Mouse (Mus musculus): ENCODE measurements at regions not wholly inside any gene's neighbourhood (a gene's known extent, or its start where the extent isn't known, plus 50 kb on each side); places are given as distances from the start of the nearest gene placed in this dataset.
A peak's percentile ranks its signal among the peaks of the same experiment; 100 is the strongest.

DNA sequence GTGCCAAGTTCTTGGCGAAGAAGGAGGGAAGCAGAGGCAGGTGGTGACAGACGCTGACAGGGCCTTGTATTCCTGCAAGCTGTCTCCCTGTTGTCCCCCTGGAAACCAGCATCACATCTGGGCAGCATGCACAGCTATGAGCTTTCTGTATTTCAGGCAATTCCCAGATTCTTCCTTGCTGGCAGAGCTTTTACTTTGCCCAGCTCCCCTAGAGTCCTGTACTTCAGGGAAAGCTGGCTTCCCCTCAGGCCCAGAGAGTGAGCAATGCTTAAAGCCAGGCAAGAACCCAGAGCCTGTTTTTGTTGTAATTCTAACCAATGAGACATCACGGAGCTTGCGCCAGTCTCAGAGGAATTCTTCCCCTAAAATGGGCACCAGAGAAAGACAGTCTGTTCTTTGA lies 238.3 kb upstream of the Gm4791 start:
- no peak for ATAC-seq (replicated peaks in 1 of 2; ENCODE audit: insufficient read depth in 1 of 2, low FRiP score in 2 of 2, low TSS enrichment in 1 of 2, low read depth in 1 of 2, poor library complexity in 2 of 2, severe bottlenecking in 2 of 2)

DNA sequence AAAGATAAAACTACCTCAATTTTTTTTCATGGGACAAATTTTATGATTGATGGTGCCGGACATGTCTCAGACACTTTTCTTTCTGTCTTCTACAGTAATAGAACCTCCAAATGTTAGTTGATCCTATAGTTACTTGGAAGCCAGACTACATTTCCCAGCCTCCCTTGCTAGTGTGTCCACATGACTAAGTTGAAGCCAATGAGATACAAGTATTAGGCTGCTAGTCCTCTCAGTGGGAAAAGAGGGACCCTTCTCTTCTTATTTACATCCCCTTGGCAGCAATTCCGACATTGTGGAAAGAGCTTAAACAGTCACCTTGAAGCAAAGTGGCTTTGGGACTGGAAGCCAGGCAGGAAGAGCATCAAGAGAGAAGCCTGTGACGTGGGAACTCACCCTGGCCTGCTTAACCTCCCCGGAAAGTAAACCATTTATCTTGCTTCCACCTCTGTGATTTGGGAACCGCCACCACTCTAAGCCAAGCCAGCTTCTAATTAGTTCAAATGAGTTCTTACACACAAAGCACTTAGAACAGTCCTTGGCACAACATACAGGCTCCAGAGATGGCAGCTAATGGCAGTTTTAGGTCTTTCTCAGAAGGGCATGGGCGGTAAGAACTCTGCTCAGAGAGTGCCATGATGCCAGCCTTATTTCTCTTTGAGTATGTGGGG lies 241.4 kb upstream of the Gm4791 start:
- ATAC-seq (replicated peaks in 1 of 2; ENCODE audit: insufficient read depth in 1 of 2, low FRiP score in 2 of 2, low TSS enrichment in 1 of 2, low read depth in 1 of 2, poor library complexity in 2 of 2, severe bottlenecking in 2 of 2), result no peak

DNA sequence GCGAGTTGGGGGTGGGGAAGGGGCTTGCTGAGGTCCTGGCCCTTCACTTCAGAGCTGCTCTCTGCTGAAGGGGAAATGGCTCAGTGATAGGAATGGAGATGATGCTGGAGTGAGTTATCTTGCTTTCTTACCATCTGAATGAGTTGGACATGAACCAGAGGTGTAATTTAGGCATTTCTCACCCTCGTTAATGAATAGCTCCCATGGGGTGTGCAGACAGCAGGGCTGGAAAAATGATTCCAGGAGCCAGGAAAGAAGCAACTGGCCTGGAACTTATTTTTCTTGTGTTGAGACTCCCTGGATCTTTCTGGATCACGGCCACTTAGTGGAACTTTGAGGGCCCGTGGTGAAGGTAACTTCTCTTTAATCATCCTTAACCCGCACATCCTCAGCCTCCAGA lies 246.6 kb upstream of the Gm4791 start:
- no peak for ATAC-seq (replicated peaks in 1 of 2; ENCODE audit: insufficient read depth in 1 of 2, low FRiP score in 2 of 2, low TSS enrichment in 1 of 2, low read depth in 1 of 2, poor library complexity in 2 of 2, severe bottlenecking in 2 of 2)

DNA sequence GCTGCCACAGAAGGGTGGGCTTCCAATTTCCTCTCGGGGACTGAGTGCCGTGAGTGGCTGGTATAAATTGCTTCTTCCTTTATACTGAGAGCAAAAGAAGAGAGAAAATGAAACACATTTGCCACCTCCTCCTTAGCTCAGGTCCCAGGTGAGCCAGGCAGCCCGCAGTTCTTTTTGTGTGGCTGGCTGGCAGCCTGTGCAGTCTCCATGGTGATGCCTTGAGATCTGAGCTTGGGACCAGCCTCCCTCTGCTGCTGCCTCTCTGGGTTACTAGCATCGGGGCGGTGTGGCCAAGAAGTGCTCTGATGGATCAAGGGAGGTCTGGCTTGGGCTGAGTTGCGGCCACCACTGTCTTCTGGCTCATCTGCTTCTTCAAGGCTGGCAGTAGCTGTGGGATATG lies 249.1 kb upstream of the Gm4791 start:
- ATAC-seq (replicated peaks in 1 of 2; ENCODE audit: insufficient read depth in 1 of 2, low FRiP score in 2 of 2, low TSS enrichment in 1 of 2, low read depth in 1 of 2, poor library complexity in 2 of 2, severe bottlenecking in 2 of 2), result no peak

DNA sequence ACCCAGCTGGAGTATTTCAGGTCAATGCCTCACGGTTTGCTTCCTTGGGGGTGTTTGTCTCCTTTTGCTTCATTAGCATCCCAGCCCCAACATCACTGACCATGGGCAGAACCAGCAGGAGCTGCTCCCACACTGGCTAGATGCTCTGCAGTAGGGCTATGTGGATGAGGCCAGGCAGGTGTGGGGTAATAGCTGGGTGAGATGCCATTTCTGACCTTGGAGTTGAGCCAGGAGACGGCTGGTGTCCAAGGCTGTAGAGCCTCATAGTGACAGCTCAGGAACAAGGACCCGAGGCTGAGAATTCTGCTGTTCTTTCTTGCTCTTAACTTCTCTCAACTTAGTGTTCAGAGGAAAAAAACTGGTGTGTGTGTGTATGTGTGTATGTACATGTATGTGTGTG lies 252.3 kb upstream of the Gm4791 start:
- no peak for ATAC-seq (replicated peaks in 1 of 2; ENCODE audit: insufficient read depth in 1 of 2, low FRiP score in 2 of 2, low TSS enrichment in 1 of 2, low read depth in 1 of 2, poor library complexity in 2 of 2, severe bottlenecking in 2 of 2)

DNA sequence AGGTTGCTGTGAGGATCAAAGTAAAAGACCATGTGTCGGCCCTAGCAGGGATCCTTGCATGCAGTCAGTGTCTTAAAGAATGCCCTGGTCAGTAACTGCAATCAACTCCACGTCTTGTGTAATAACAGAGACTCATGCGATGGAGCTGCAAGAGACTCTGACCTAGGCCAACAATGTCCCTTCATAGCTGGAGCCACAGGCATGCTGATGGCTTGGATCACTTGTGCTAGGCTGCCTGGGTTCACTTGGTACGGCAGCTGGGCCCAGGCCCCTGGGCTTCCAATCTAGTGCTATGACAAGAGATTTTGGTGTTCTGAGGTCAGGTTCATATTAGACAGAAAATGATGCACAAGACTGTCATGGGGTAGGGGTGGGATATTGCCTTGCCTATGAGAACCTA lies 258.0 kb upstream of the Gm4791 start:
- no peak for ATAC-seq (replicated peaks in 1 of 2; ENCODE audit: insufficient read depth in 1 of 2, low FRiP score in 2 of 2, low TSS enrichment in 1 of 2, low read depth in 1 of 2, poor library complexity in 2 of 2, severe bottlenecking in 2 of 2)

DNA sequence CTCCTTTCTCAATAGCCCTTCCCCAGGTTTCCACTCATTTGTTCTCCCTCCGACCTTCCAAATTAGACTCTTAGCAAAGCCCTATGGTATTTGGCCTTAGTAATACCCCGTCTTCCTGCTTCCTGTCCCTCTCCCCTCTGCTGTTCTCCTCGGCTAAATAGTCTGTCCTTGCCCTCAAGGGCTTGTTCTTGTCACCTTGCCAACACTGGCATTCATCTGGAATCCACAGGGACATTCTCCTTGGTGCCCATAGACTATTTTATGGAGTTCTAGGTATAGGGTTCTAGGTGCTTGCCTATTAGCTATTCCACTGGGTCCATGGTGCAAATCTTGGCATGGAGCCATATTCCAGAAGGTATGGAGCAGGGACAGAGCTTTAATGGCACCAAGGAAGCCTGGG lies 259.2 kb upstream of the Gm4791 start:
- ATAC-seq (replicated peaks in 1 of 2; ENCODE audit: insufficient read depth in 1 of 2, low FRiP score in 2 of 2, low TSS enrichment in 1 of 2, low read depth in 1 of 2, poor library complexity in 2 of 2, severe bottlenecking in 2 of 2), result no peak

DNA sequence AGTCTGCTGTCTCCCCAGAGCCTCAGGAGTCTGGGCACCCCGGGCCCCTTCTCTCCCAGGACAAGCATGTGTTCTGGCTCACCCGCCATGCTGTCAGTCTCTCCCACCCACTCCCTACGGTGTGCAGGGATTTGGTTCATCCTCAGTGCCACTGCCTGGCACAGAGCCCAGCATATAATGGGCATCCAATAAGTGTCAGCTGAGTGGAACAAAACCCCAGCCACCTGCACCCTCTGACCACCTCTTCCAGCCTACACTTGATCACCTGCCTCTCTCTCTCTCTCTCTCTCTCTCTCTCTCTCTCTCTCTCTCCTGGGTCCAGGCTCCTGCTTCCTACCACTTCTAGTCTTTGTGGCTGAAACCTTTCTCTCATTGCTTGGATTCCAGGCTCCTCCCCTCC lies 259.9 kb upstream of the Gm4791 start:
- no peak for ATAC-seq (replicated peaks in 1 of 2; ENCODE audit: insufficient read depth in 1 of 2, low FRiP score in 2 of 2, low TSS enrichment in 1 of 2, low read depth in 1 of 2, poor library complexity in 2 of 2, severe bottlenecking in 2 of 2)

DNA sequence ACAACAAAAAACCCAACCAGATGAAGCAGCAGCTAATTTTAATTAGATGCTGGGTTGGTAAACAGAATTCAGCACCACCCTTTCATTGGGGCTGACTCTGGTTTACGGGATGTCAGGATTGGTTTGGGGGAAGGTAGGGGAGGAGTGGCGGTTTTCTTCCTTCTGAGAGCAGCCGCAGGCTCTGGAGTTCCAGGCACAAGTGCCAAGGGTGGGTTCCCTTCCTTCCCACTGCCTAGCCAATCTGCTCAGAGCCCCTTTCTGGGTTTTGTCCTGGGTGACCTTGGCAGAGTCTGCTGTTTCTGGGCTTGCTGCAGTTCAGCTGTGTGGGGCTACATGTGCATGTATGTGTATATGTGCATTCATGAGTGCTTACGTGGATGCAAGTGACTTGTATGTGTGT lies 260.5 kb upstream of the Gm4791 start:
- no peak for ATAC-seq (replicated peaks in 1 of 2; ENCODE audit: insufficient read depth in 1 of 2, low FRiP score in 2 of 2, low TSS enrichment in 1 of 2, low read depth in 1 of 2, poor library complexity in 2 of 2, severe bottlenecking in 2 of 2)

DNA sequence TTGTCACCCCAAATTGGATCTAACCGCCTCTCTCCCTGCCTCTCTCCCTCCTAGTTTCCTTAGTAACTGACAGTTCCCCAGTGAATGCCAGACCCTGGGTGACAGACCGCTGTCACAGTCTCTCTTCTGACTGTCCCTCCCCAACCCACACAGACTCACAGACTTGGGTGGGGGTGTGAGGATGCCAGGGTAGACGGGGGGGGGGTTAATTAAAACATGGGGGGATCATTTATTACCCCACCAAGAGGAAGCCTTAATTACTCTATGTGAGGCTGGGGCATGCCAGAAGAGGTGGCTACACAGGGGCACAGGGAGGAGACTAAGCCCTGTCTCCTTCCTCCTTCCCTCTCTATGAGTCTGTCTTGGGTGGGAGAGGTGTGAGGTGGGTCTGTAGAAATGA lies 261.1 kb upstream of the Gm4791 start:
- no peak for ATAC-seq (replicated peaks in 1 of 2; ENCODE audit: insufficient read depth in 1 of 2, low FRiP score in 2 of 2, low TSS enrichment in 1 of 2, low read depth in 1 of 2, poor library complexity in 2 of 2, severe bottlenecking in 2 of 2)

DNA sequence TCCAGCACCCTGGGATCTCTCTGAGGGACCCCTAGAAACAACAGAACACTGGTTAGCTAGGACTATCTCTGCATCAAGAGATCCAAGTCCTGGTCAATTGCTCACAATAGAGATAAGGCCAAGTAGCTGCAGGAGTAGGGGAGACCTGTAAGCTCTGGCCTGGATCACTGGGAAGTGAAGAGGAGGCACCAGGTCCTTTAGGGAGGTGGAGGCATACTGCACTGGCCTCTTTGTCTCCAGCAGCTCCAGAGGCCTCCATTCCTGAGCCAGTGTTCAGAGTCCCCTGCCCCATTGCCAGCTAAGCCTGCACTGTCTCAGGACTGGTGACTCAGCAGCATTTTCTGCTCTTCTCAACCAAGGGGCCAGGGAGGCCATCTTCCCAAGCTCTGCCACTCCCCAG lies 262.3 kb upstream of the Gm4791 start:
- no peak for ATAC-seq (replicated peaks in 1 of 2; ENCODE audit: insufficient read depth in 1 of 2, low FRiP score in 2 of 2, low TSS enrichment in 1 of 2, low read depth in 1 of 2, poor library complexity in 2 of 2, severe bottlenecking in 2 of 2)

DNA sequence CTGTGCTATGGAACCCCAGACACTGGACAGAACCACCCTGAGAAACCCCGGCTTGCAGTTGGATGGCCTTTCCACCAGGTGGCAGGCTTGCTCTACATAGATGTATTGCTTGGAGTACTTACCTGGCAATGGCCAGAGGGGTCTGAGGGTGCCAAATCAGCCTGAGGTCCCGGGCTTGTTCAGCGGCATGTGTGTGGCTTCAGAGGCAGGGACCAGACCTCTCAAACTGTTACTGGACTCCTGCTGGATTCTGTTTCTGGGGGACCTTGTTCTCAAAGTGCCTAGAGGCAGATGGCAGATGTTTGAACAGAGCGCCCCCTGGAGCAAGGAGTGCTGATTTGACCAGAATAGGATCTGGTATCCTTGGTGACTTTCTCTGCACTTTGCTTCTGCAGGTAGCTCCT lies 262.9 kb upstream of the Gm4791 start:
- peak; percentile 78 to 81 for ATAC-seq (replicated peaks in 1 of 2; ENCODE audit: insufficient read depth in 1 of 2, low FRiP score in 2 of 2, low TSS enrichment in 1 of 2, low read depth in 1 of 2, poor library complexity in 2 of 2, severe bottlenecking in 2 of 2)

DNA sequence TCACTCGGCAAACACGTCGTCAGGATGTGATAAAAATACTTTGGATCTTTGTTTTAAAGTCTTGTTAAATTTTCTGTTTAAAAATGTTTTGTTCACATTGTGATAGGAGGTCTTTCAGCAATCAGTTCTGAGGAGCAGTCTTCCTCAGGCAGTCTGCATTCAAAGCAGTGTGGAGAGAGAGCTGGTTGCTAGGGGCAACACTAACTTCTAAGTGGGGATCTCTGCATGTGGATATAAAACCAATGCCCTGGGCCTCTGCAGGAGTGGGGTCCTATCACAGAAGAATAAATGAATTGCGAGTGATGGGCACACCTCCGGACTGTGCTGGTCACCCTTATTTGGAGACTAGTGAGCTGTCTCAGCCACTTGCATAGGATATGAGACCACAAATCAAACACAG lies 270.1 kb upstream of the Gm4791 start:
- ATAC-seq (replicated peaks in 1 of 2; ENCODE audit: insufficient read depth in 1 of 2, low FRiP score in 2 of 2, low TSS enrichment in 1 of 2, low read depth in 1 of 2, poor library complexity in 2 of 2, severe bottlenecking in 2 of 2), result no peak

DNA sequence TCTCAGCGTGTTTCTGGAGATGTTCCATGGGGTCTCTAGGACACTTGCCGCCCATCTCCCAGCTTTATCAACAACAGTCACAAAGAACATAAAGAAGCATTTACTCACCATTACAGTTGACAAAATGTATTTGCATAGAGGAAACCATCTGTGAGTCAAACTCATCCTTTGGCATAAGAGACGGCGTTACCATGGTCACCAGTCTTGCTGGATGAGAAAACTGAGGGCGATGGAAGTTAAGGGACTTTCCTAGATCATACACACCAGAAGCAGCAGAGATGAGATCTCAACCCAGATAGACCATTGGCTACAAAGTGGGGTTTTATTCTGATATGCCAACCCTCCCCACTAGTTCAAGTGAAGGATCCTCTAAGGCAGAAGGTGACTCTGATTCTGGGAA lies 274.3 kb upstream of the Gm4791 start:
- no peak for ATAC-seq (replicated peaks in 1 of 2; ENCODE audit: insufficient read depth in 1 of 2, low FRiP score in 2 of 2, low TSS enrichment in 1 of 2, low read depth in 1 of 2, poor library complexity in 2 of 2, severe bottlenecking in 2 of 2)

DNA sequence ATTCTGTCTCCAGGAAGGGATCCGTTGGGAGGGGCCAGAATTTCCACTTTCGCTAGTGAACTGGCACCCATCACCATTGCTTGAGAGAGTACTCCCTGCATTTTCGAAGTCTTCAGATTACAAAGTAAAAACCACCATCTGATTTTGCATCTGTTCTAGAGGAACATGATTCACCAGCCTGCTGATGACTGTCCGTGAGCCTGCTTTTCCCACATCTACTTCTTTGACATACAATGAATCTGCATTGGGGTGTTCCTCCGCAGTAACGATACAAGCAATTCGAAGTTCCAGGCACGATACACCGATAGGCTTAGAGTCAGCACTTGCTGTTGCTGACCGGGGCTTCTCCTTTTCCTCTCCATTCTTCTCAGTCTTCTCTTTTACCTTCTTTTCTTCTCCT lies 285.1 kb upstream of the Gm4791 start:
- no peak for ATAC-seq (replicated peaks in 1 of 2; ENCODE audit: insufficient read depth in 1 of 2, low FRiP score in 2 of 2, low TSS enrichment in 1 of 2, low read depth in 1 of 2, poor library complexity in 2 of 2, severe bottlenecking in 2 of 2)

DNA sequence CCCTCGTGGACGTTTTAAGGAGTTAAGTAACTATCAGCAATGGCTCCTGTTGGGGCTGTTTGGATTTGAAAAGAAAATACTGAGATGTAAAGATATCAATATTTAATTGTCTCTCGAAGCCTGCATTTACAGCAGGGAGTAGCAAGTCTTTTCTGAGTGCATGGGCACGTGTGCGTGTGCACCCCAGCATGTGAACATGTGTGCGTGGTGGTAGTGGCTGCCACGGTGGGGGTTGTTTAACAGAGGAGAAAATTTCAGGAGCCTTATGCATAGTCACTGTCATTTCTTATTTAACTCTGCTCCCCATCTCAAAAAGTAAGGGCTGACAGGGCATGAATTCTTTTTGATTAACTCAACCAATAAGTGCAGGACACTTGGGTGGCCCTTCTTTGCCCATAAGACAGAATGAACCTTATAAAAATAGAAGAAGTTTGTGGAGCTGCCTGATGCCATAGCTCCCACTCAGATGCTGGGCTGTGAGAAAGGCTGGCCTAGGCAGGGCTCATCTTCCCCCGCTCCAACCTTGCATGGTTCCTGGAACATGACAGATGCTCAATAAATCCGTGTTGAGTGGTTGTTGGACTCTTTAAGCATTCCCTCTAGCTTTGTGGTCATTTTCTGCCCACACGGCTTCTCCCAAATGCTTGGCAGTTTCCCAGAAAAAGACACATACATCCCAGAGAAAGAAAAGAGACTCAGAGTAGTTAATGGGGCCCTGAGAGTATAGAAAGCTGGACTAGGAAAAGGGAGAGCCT lies 294.2 kb upstream of the Gm4791 start:
- no peak for ATAC-seq (replicated peaks in 1 of 2; ENCODE audit: insufficient read depth in 1 of 2, low FRiP score in 2 of 2, low TSS enrichment in 1 of 2, low read depth in 1 of 2, poor library complexity in 2 of 2, severe bottlenecking in 2 of 2)

DNA sequence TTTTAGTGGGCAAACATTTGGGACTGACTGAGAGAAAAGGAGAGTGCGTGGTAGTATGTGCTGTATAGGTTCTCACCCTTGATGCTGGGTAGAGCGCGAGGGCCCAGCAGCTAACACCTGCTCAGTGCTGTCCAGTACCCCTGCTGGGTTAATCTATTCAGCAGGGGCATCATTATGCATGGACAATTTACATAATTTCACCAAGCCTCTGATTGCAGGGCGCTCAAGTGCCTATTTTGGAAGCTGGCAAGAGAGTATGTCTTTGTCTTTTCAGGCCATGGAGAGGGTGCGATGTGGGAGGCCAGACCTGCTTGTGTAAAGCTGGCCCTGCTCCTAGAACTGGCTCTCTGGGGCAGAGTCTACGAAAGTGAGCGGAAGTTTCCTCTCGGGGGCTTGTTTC lies 294.9 kb upstream of the Gm4791 start:
- ATAC-seq (replicated peaks in 1 of 2; ENCODE audit: insufficient read depth in 1 of 2, low FRiP score in 2 of 2, low TSS enrichment in 1 of 2, low read depth in 1 of 2, poor library complexity in 2 of 2, severe bottlenecking in 2 of 2), result no peak

DNA sequence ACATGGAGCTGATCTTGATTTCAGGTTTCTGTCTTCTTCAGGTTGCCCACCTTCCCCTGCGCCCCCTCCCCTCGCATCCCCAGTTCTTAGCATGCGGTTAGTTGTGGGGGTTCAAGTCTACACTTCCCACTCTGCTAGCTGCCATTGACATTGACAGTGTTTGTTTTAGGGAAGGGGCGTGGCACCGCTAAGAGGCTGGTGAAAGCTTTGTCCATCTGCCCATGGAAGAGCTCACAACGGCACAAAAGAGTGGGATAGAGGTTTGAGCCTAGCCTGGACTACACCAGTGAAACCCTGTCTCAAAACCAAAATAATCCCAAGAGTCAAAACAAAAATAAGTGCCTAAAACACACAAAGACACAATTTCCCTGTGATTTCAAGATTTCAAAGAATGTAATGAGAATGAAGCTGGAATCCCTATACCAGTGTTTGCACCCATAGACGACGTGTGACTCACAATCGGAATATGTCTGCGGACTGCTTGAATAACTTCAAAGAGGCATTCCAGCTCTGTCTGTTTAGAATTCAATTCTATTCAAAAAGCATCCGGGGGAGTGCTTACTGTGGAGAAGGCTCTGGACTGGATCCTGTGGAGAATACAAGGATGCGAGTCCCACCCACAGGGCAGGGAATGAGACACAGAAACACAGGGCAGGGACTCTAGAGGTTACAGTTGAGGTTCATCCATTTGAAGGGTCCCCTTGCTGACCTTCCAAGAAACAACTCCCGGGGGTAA lies 295.5 kb upstream of the Gm4791 start:
- ATAC-seq (replicated peaks in 1 of 2; ENCODE audit: insufficient read depth in 1 of 2, low FRiP score in 2 of 2, low TSS enrichment in 1 of 2, low read depth in 1 of 2, poor library complexity in 2 of 2, severe bottlenecking in 2 of 2), result no peak
